Mouse (Mus musculus): ENCODE data around the gene Ss18l2. TPM values are rescaled to one million over a fixed set of nuclear protein-coding genes. Genes with fewer than 3 reads are reported as not detected.

The Ss18l2 gene
- polyA plus RNA-seq, 1 experiment from 2014 or later: 131 TPM

DNA sequence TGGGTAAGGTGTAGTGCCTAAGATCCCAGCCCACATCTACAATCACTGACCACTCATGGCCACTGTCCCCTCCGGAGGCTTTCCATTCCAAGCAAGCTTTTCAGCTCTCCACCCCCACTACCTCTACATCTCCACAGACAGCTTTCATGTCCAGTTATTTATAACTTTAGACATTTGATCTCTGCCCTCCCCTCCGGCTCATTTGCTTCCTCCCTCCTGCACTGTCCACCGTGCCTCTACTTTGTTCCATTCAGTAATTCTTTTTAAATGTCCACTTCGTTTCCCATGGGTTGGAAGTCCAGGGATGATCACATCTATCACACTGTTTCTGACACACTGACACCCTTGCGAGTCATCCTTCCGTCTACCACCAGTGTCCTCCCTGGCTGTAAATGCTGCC lies 2.3 kb upstream of the Ss18l2 start:
- DNase-seq (ENCODE audit: low spot score): no peak
- H3K9ac ChIP-seq (ENCODE audit: low read depth, low read length): no peak overlapping the region
- ATAC-seq (ENCODE audit: low FRiP score): no peak
- no peaks in the 10 kb centered on the region for H3K27me3 ChIP-seq (ENCODE audit: control insufficient read depth, insufficient read depth, low read length)
- H3K4me2 ChIP-seq (replicated peaks; ENCODE audit: low read depth, low read length): no peak overlapping the region
- no peak overlapping the region for H3K4me3 ChIP-seq (ENCODE audit: low read depth, low read length)
- 59% methylated on average over 6 of the region's 6 CpGs for WGBS
- no peaks in the 10 kb centered on the region for H3K9me3 ChIP-seq (ENCODE audit: control insufficient read depth, low read length)
- H3K27ac ChIP-seq (ENCODE audit: low read depth, low read length): no peak overlapping the region
- no peaks in the 10 kb centered on the region for H3K36me3 ChIP-seq (ENCODE audit: control insufficient read depth, insufficient read depth, low read length)
- peaks cover 16% of the 10 kb centered on the region for H3K4me1 ChIP-seq (replicated peaks; ENCODE audit: control insufficient read depth, insufficient read depth, low read length)

GRCm38 (mm10) chr9:121708506-121709486 lies 1.3 kb upstream of the Ss18l2 start:
- Histone ChIP-seq H3K27ac (ENCODE audit: low read depth, low read length) (no peak overlapping the region), H3K4me3 (ENCODE audit: low read depth, low read length) (no peak overlapping the region), H3K4me2 (replicated peaks; ENCODE audit: low read depth, low read length) (no peak overlapping the region), H3K27me3 (ENCODE audit: control insufficient read depth, insufficient read depth, low read length) (no peaks in the 10 kb centered on the region), H3K36me3 (ENCODE audit: control insufficient read depth, insufficient read depth, low read length) (no peaks in the 10 kb centered on the region), H3K4me1 (replicated peaks; ENCODE audit: control insufficient read depth, insufficient read depth, low read length) (peaks cover 14% of the 10 kb centered on the region), H3K9ac (ENCODE audit: low read depth, low read length) (no peak overlapping the region; the same call in 1 of the 2 replicates), H3K9me3 (ENCODE audit: control insufficient read depth, low read length) (no peaks in the 10 kb centered on the region)
- WGBS: 73% methylated on average over 7 of the region's 7 CpGs
- no peak for DNase-seq (ENCODE audit: low spot score)
- no peak for ATAC-seq (ENCODE audit: low FRiP score)

DNA sequence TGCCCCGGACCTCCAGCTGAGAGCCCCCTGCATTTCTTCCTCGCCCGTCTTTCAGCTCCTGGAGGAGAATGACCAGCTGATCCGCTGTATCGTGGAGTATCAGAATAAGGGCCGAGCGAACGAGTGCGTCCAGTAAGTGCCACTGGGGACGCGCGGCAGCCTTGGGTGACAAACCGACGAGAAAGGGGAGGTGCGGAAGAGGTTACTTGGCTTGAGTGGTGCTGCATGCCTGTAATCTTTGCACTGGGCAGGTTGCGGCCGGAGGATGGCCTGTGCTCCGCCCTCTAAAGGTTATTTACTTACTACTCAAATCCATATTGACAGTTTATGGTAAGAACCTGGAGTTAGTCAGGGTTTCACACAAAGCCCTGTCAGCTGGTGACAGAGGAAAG lies 451 bp downstream of the Ss18l2 start:
- Histone ChIP-seq H3K4me1 (replicated peaks; ENCODE audit: control insufficient read depth, insufficient read depth, low read length) (peaks cover 4% of the 10 kb centered on the region), H3K36me3 (ENCODE audit: control insufficient read depth, insufficient read depth, low read length) (no peaks in the 10 kb centered on the region), H3K4me3 (ENCODE audit: low read depth, low read length) (peak overlapping the region; percentile 88), H3K9ac (ENCODE audit: low read depth, low read length) (peak overlapping the region; percentile 89), H3K9me3 (ENCODE audit: control insufficient read depth, low read length) (no peaks in the 10 kb centered on the region), H3K27me3 (ENCODE audit: control insufficient read depth, insufficient read depth, low read length) (no peaks in the 10 kb centered on the region), H3K27ac (ENCODE audit: low read depth, low read length) (peak overlapping the region; percentile 90), H3K4me2 (replicated peaks; ENCODE audit: low read depth, low read length) (peak overlapping the region; percentile 57)
- peak; percentile 29; the same call in 1 of the 2 replicates for ATAC-seq (ENCODE audit: low FRiP score)
- WGBS: 1% methylated on average over 18 of the region's 18 CpGs
- no peak for DNase-seq (ENCODE audit: low spot score)

DNA sequence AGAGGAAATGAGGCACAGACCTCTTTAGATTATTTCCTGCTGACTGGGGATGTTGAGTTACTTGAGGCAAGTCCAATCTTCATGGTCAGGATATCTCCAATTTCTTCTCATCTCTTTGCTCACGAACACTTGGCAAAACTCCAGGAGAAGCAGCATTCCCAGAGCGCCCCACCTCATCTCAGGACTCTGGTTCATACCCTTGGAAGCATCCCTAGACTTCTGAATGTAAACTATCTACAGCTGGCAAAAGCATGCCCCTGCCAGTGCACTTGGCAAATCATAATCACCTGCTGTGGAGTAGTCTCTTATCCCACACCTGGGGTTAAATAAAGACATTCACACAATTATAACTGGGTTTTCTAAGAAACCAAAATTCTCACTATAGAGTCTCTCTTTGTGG lies 6.9 kb downstream of the Ss18l2 start:
- Histone ChIP-seq H3K9ac (ENCODE audit: low read depth, low read length) (no peak overlapping the region), H3K9me3 (ENCODE audit: control insufficient read depth, low read length) (no peaks in the 10 kb centered on the region), H3K4me2 (replicated peaks; ENCODE audit: low read depth, low read length) (no peak overlapping the region), H3K4me3 (ENCODE audit: low read depth, low read length) (no peak overlapping the region), H3K27me3 (ENCODE audit: control insufficient read depth, insufficient read depth, low read length) (no peaks in the 10 kb centered on the region), H3K4me1 (replicated peaks; ENCODE audit: control insufficient read depth, insufficient read depth, low read length) (0 out of 2 replicates have a peak, but pooled peaks cover 3% of the 10 kb centered on the region), H3K27ac (ENCODE audit: low read depth, low read length) (no peak overlapping the region), H3K36me3 (ENCODE audit: control insufficient read depth, insufficient read depth, low read length) (no peaks in the 10 kb centered on the region)
- ATAC-seq (ENCODE audit: low FRiP score) (no peak), DNase-seq (ENCODE audit: low spot score) (no peak)
- 88% methylated on average over 2 of the region's 2 CpGs for WGBS

GRCm38 (mm10) chr9:121718070-121718705 lies 8.1 kb downstream of the Ss18l2 start:
- Histone ChIP-seq H3K9ac (ENCODE audit: low read depth, low read length) (peak overlapping the region; percentile 62), H3K9me3 (ENCODE audit: control insufficient read depth, low read length) (no peaks in the 10 kb centered on the region), H3K36me3 (ENCODE audit: control insufficient read depth, insufficient read depth, low read length) (no peaks in the 10 kb centered on the region), H3K4me2 (replicated peaks; ENCODE audit: low read depth, low read length) (peak overlapping the region; percentile 56), H3K27me3 (ENCODE audit: control insufficient read depth, insufficient read depth, low read length) (no peaks in the 10 kb centered on the region), H3K4me3 (ENCODE audit: low read depth, low read length) (peak overlapping the region; percentile 94), H3K4me1 (replicated peaks; ENCODE audit: control insufficient read depth, insufficient read depth, low read length) (0 out of 2 replicates have a peak, but pooled peaks cover 3% of the 10 kb centered on the region), H3K27ac (ENCODE audit: low read depth, low read length) (peak overlapping the region; percentile 98)
- 70% methylated on average over 15 of the region's 15 CpGs for WGBS
- ATAC-seq (ENCODE audit: low FRiP score) (peak; percentile 36), DNase-seq (ENCODE audit: low spot score) (no peak)

GRCm38 (mm10) chr9:121718792-121719318 lies 8.7 kb downstream of the Ss18l2 start, which contains the start of gene Nktr:
TSS of gene Nktr (plus strand) at chr9:121719169.
- under 1% methylated on average over 59 of the region's 61 CpGs for WGBS
- H3K9me3 ChIP-seq (ENCODE audit: control insufficient read depth, low read length): no peaks in the 10 kb centered on the region
- H3K9ac ChIP-seq (ENCODE audit: low read depth, low read length): peak within 1 kb of the TSS; percentile 94
- H3K36me3 ChIP-seq (ENCODE audit: control insufficient read depth, insufficient read depth, low read length): no peaks in the 10 kb centered on the region
- peak within 1 kb of the TSS; percentile 94 for H3K4me3 ChIP-seq (ENCODE audit: low read depth, low read length)
- H3K4me1 ChIP-seq (replicated peaks; ENCODE audit: control insufficient read depth, insufficient read depth, low read length): 0 out of 2 replicates have a peak, but pooled peaks cover 3% of the 10 kb centered on the region
- peak within 1 kb of the TSS; percentile 92 for H3K4me2 ChIP-seq (replicated peaks; ENCODE audit: low read depth, low read length)
- peak; percentile 99 for DNase-seq (ENCODE audit: low spot score)
- H3K27me3 ChIP-seq (ENCODE audit: control insufficient read depth, insufficient read depth, low read length): no peaks in the 10 kb centered on the region
- peak; percentile 99 for ATAC-seq (ENCODE audit: low FRiP score)
- H3K27ac ChIP-seq (ENCODE audit: low read depth, low read length): peak within 1 kb of the TSS; percentile 98

GRCm38 (mm10) chr9:121719347-121720331 lies 9.5 kb downstream of the Ss18l2 start:
- ATAC-seq (ENCODE audit: low FRiP score) (peak; percentile 82), DNase-seq (ENCODE audit: low spot score) (peak; percentile 69)
- H3K9me3 ChIP-seq (ENCODE audit: control insufficient read depth, low read length): no peaks in the 10 kb centered on the region
- peak overlapping the region; percentile 92 for H3K4me2 ChIP-seq (replicated peaks; ENCODE audit: low read depth, low read length)
- no peaks in the 10 kb centered on the region for H3K36me3 ChIP-seq (ENCODE audit: control insufficient read depth, insufficient read depth, low read length)
- 2% methylated on average over 50 of the region's 87 CpGs for WGBS
- H3K27me3 ChIP-seq (ENCODE audit: control insufficient read depth, insufficient read depth, low read length): no peaks in the 10 kb centered on the region
- H3K27ac ChIP-seq (ENCODE audit: low read depth, low read length): peak overlapping the region; percentile 98
- 0 out of 2 replicates have a peak, but pooled peaks cover 3% of the 10 kb centered on the region for H3K4me1 ChIP-seq (replicated peaks; ENCODE audit: control insufficient read depth, insufficient read depth, low read length)
- peak overlapping the region; percentile 94 for H3K9ac ChIP-seq (ENCODE audit: low read depth, low read length)
- H3K4me3 ChIP-seq (ENCODE audit: low read depth, low read length): peak overlapping the region; percentile 94

GRCm38 (mm10) chr9:121740490-121740889 lies 30.4 kb downstream of the Ss18l2 start:
- ATAC-seq (ENCODE audit: low FRiP score): no peak
- Histone ChIP-seq H3K36me3 (ENCODE audit: control insufficient read depth, insufficient read depth, low read length) (peaks cover 4% of the 10 kb centered on the region; the same call in 1 of the 2 replicates), H3K9me3 (ENCODE audit: control insufficient read depth, low read length) (no peaks in the 10 kb centered on the region), H3K4me1 (replicated peaks; ENCODE audit: control insufficient read depth, insufficient read depth, low read length) (no peaks in the 10 kb centered on the region), H3K4me2 (replicated peaks; ENCODE audit: low read depth, low read length) (no peak overlapping the region), H3K4me3 (ENCODE audit: low read depth, low read length) (no peak overlapping the region), H3K27ac (ENCODE audit: low read depth, low read length) (no peak overlapping the region), H3K27me3 (ENCODE audit: control insufficient read depth, insufficient read depth, low read length) (no peaks in the 10 kb centered on the region), H3K9ac (ENCODE audit: low read depth, low read length) (no peak overlapping the region)
- WGBS: 86% methylated on average over 6 of the region's 6 CpGs
- no peak for DNase-seq (ENCODE audit: low spot score)

Measured in hindbrain, embryonic 11.5 days (tissue).